Mouse (Mus musculus): Measurements from ENCODE around the gene Kank3.

DNA sequence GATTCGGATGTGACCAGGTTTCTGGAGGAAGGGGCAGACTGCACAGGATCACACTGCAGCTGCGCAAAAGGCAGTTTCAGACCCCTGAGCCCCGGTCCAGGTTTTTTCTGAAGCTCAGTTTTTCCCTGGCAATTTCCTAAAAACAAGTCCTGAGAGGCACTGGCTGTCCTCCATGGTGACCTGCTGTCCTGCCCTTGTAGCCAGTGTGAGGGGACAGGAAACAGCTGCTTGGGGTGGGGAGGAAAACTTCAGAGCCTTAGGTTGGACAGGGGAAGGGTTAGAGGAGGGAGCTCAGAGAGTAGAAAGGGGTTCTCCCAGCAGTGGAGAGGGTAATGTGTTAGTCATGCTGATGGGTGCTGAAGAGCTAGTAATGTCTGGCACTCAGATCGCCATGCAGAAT lies 2.7 kb downstream of the Kank3 start:
- peak; percentile 58 for TF ChIP-seq POLR2A (IDR thresholded peaks at IDR 0.05; ENCODE audit: insufficient read depth, low read depth, low read length)
- no peak for TF ChIP-seq CTCF (IDR thresholded peaks at IDR 0.05)

Data from heart, adult 2 months (tissue).